Mouse (Mus musculus) adipocyte (in vitro differentiated cells): ENCODE results near the gene St13.

Experiments
- DNase-seq: peaks from one replicate; pipeline ENCODE4 v3.0.0-alpha.2; 2016; ENCODE audit warnings: low spot score

The St13 gene

GRCm38 (mm10) chr15:81365246-81365645, 34.6 kb downstream of the St13 start:
- peak; percentile 34 for DNase-seq

DNA sequence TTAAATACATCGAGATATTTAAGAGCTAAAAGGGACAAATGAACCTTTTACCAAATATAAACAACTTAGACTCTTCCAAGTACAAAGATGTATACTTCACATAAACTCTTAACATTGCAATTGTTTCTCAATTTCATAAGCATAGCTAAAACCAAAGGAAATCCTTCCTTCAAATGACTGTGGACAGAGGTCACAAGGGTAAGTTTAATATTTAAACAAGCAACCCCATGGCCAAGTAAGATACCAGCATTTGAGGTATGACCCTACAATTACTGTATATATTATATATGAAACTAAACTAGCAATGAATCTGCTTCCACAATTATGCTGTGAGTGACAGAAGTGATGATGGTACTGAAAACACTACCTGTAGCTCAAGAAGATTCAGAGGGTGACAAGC, 35.6 kb downstream of the St13 start:
- no peak for DNase-seq

DNA sequence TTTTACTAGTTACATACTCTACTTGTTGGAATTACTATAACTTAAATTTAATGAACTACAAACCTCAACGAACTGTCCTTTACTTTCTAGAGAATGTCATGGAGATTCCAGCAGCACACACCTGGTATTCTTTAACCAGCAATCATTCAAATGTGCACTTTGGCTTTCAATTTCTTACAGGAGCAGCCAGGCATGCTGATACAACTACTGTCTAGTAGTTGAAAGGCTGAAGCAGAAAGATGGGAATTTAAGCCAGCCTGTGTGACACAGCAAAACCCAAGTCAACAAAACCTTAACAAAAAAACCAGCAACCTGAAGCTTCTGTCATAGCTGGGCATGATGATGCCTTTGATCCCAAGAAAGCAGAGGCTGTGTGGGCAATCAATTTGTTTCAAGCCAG, 37.4 kb downstream of the St13 start:
- no peak for DNase-seq

DNA sequence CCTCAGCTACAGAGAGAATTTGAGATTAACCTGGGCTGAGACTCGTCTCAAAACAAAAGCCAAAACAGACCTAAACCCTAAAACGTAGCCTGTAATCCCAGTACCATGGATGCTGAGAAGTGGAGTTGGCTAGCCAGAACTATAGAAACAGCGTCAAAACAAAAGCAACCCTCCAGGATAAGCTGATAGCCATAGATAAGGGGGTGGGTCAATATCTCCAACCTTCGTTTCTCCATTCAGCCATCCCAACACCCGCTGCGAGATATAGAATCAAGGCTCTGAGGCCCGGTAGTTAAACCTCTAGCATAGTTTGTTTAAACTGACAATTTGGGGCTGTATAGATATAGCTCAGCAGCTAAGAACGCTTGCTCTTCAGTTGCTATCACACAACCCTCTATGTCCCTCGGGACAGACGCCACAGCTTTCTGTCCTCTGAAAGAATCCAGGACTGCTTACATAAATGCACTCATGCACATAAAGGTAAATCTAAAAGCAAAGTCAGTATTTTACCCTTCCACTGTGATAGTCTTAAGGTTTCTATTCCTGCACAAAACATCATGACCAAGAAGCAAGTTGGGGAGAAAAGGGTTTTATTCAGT, 38.4 kb downstream of the St13 start:
- DNase-seq = no peak

GRCm38 (mm10) chr15:81361022-81361404, 38.9 kb downstream of the St13 start:
- DNase-seq = no peak

DNA sequence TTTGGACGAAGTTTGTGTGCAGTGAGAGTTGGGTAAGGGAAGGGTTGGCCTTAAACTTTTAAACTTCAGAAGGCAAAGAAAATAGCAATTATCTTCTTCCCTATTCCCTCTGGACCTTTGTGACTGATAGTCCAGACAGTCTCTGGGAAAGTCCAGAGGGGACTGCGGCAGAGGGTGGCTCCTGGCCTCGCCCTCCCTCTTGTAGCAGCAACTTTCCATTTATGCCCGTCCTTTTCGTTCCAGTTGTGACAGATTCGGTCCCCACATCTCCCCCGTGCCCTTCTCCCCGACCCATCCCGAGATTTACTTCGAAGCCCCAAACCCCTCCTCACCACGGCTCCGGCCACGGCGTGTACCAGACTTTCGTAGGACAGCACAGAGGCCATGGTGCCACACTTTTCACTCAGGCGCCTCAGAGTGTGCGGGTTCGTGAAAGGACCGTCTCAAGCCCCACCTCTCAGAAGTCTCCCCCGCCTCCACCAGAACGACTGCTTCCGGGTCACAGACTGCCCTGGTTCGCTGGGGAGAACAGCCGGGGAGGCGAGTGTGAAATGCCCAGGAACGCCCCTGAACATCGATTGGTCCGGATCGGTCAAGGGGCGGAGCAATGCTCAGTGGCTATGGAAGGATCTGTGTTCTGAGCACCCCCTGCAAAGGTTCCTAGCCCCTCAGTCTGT, 39.4 kb downstream of the St13 start, which contains the start of gene Slc25a17:
Gene Slc25a17, minus strand, starts transcription at position 468 of the 677 bp plus-strand sequence.
- DNase-seq = peak; percentile 97

DNA sequence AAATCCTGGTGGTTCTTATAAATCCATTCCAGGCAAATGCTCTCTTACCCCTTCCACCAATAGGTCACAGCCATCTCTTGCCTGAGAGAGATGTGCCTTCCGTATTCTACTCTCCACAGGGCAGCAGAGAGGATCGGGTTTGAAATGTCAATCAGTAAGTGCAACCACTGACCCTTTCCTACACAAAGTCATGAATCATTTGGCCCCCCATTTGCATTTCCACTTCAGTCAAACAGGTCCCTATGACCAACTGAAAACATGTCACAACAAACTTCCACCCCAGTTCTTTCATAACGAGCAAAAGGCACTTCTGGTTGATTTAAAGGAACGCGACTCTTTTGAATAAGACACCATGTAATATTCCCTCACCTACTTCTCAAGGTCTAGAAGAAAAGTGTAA, 40.5 kb downstream of the St13 start:
- DNase-seq = no peak

DNA sequence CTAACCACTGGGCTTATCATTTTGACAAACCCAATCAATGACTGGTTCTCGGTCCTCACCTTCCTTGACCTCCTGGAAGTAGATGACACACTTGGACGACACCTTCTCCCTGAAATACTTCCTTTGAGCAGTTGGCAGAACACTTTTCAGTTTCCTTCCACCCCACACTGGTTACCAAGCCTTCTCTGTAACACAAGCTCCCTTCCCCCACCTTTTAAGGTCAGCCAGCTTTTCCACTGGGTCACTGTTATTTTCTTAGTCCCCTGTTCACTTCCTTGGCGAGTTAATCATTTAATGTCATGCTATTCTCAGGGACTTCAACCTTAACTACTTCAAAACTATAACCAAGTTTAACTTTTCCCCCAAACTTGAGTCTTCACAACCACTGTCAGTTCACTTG, 40.9 kb downstream of the St13 start:
- DNase-seq = no peak

DNA sequence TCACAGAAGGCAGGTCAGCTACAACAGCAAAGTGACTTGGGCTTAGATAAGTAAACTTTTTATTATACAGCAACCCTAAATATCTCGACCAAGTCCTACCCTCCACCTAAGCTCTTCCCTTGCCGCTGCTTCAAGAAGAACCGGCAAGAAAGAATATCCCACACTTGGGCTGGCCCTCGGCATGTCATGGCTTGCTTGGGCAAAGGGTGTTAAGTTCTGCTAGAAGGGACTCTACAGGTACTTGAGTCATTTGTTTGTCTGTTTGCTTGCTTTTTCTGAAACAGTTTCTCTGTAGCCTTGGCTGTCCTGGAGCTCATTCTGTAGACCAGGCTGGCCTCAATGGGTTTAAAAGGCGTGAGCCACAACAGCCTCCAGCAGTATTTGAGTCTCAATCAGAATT, 42.9 kb downstream of the St13 start:
- DNase-seq = no peak

DNA sequence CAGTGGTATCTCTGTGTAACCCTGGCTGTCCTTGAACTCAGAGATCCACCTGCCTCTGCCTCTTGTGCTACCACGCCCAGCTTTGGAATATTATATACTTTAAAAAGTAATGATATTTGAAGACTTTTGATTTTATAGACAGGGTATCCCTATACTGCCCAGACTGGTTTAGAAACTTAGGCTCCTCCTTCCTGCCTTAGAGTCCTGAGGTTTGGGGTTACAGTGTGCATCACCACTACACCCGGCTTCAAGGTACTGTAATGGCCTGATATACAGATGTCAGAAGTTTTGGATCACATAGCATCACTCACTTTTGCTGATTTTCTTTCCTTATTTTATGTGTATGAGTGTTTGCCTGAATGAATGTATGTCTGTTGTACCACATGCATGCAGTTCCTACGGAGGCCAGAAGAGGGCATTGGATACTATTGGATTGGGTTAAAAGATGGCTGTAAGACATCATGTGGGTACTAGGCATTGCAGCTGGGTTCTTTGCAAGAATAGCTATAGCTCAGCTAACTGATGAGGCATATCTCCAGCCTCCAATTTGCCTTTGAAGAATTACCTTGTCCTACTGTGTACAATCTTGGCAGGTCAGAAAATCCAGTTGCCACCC, 44.6 kb downstream of the St13 start:
- no peak for DNase-seq

DNA sequence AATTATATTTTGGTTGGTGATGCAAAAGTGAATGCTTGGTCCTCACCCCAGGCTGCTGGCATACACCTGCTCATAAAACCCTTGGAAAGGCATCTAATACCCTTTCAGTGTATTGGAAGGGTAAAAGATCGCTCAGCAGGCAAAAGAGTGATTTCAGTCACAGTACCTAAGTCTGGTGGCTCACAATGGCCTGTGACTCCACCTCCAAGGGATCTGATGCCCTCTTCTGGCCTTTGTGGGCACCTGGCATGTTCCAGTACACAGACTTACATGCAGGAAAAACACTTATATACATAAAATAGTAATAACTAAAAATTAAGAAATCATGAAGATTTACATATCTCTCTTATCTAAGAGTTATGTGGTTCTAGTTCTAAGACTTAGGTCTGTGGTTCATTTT, 47.2 kb downstream of the St13 start:
- no peak for DNase-seq

DNA sequence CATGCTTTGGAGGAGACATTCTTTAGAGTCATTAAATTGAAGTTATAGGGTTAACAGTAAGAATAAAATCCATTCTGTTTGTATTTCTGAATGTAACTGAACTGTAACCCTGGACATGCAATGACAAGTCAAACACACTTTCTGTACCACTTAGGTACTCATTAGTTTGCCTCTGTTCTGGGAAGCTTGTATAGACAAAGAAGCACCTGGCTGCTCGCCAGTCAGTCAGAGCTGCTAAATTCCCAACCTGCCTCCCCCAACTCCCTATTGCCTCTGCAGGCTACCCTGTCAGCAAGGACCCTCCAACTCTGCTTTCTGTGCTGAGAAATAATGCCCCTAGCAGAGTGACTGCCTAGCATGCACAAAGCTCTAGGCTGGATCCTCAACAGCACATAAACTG, 49.5 kb downstream of the St13 start:
- DNase-seq = no peak

DNA sequence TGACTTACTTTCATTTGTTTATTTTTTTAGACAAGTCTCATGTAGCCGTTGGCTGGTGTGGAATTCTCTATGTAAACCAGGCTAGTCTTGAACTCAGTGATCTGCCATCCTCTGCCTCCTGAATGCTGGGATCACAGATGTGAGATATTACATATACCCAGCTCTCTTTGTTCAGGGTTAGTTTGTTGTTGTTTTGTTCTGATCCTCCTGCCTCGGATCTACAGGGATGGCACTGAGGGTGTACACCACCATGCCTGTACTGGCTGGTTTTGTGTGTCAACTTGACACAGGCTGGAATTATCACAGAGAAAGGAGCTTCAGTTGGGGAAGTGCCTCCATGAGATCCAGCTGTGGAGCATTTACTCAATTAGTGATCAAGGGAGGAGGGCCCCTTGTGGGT, 51.5 kb downstream of the St13 start:
- no peak for DNase-seq

- DNase-seq = no peak
Observed at GRCm38 (mm10) chr15:81347466-81347865, 52.4 kb downstream of the St13 start.

DNA sequence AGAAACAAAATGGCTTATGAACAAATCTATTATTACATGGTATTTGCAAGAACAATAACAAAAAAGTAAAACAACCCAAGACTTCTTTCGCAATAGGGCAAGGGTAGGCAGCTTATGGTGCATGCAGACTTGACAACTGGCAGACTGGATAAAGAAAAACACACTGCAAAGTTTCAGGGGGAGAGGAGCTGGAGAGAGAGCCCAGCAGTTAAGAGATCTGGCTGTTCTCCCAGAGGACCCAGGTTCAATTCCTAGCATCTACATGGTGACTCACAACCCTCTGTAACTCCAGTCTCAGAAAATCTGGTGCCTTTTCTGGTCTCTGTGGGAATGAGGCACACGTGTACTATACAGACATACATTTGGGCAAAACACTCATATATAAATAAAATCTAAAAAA, 58.5 kb downstream of the St13 start:
- DNase-seq = peak; percentile 75

GRCm38 (mm10) chr15:81339158-81339557, 60.7 kb downstream of the St13 start:
- peak; percentile 74 for DNase-seq

DNA sequence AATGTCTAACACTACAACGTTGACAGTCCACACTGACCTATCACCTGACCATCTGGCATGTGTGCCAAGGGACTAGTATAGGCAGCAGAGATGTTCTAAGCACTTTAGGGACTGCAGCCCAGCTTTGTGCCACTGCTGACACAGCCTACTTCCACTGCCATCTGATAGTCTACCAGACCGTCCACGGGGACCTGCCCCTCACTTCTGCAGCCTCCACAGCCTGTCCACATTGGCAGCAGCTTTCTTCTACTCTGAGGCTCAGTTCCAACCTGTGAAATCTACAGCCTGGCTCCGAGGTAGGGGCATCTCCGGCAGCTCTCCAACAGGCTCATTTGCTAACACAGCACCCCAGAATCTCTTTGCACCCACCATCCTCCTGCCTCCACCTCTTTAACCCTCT, 63.4 kb downstream of the St13 start:
- DNase-seq = no peak

- DNase-seq = no peak
Observed at GRCm38 (mm10) chr15:81332517-81332916, 67.4 kb downstream of the St13 start.

- DNase-seq = no peak
Observed at GRCm38 (mm10) chr15:81330816-81331433, 69.0 kb downstream of the St13 start.

- DNase-seq = no peak
Observed at GRCm38 (mm10) chr15:81329721-81330369, 70.0 kb downstream of the St13 start.

DNA sequence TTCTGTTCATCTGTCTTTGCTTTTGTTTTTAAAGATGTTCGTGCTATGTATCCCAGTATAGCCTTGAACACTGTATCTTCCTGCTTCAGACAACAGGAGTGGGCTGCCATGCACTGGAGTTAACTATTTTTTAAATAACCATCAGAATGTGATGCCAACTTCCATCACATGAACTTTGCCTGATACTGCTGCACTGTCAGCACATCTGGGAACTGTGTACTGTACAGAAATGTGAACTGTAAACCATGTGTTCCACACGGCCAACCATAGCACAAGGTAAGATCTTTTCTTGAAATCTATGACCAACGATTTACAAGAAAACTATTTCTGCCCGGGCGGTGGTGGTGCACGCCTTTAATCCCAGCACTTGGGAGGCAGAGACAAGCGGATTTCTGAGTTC, 72.4 kb downstream of the St13 start:
- no peak for DNase-seq

DNA sequence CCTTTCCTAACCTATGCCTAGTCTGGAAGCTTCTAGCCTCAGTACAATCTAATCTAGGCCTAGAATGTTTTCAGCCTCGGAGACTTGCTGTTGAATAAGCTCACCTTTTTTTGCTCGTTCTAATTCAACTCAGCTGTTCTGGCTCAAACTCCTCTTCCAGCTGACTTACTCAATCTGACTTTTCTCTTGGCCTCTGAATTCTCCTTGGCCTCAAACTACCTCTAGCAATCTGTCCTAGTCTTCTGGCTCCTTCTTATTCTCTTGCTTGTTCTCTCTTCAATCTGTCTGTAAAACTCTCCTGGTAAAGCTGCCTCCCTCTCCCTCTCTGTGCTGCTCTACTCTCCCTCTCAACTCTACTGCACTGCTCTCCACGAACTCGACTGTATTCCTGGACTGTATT, 74.9 kb downstream of the St13 start:
- DNase-seq = peak; percentile 52

GRCm38 (mm10) chr15:81320137-81320536, 79.7 kb downstream of the St13 start:
- no peak for DNase-seq
